Mouse (Mus musculus) adrenal gland, postnatal 0 days (tissue): ENCODE measurements around the gene Zfp110. TPM values are rescaled to one million over a fixed set of nuclear protein-coding genes. Genes with fewer than 3 reads are reported as not detected.

ENCODE experiments used
- polyA plus RNA-seq: library from polyadenylated mRNA; unstranded; fragments of >200 nt; fragmentation: Nextera tagmentation; extraction: Ambion mirVana; gene quantifications from 2 replicates; pipeline ENCODE4 v1.2.1, GENCODE M21; 2015

Gene Zfp110
- polyA plus RNA-seq = 17.2 and 23.7 TPM in 2 replicates

GRCm38 (mm10) chr7:12834162-12835120, at the start of gene Zfp110:
Gene Zfp110 (plus strand): TSS chr7:12834761.

GRCm38 (mm10) chr7:12802866-12803726, 31.5 kb upstream of the Zfp110 start, which contains the start of gene Zscan18:
Gene Zscan18 (minus strand): TSS chr7:12803635.

GRCm38 (mm10) chr7:12818521-12819295, 15.9 kb upstream of the Zfp110 start, which contains the start of gene Zfp329:
Gene Zfp329 (minus strand): TSS chr7:12818858.

GRCm38 (mm10) chr7:12880911-12881660, 46.5 kb downstream of the Zfp110 start, which contains the start of gene Zfp128:
Gene Zfp128 (plus strand): TSS chr7:12881177.

GRCm38 (mm10) chr7:12897655-12898410, 63.3 kb downstream of the Zfp110 start, which contains the start of gene Zscan22:
Gene Zscan22 (plus strand): TSS chr7:12897815.

Other genes with a start within 250 kb of the Zfp110 start
- gene Vmn2r53, start 226.0 kb upstream of the Zfp110 start, polyA plus RNA-seq = 0.01 TPM in 1 of 2 replicates, not detected in the other
- not detected in 2 replicates for gene Vmn2r54, start 194.4 kb upstream of the Zfp110 start, polyA plus RNA-seq
- gene Vmn2r55, start 149.8 kb upstream of the Zfp110 start, polyA plus RNA-seq = not detected in 2 replicates
- not detected in 2 replicates for gene Vmn2r56, start 99.8 kb upstream of the Zfp110 start, polyA plus RNA-seq
- 4.0 and 4.5 TPM in 2 replicates for gene Zscan18, start 31.1 kb upstream of the Zfp110 start, polyA plus RNA-seq
- gene Zfp329, start 15.9 kb upstream of the Zfp110 start, polyA plus RNA-seq = 6.0 and 7.4 TPM in 2 replicates
- gene Zfp128, start 46.4 kb downstream of the Zfp110 start, polyA plus RNA-seq = 1.7 and 2.3 TPM in 2 replicates
- 6.5 and 6.6 TPM in 2 replicates for gene Zscan22, start 63.1 kb downstream of the Zfp110 start, polyA plus RNA-seq
- 865 and 1,106 TPM in 2 replicates for gene Rps5, start 87.5 kb downstream of the Zfp110 start, polyA plus RNA-seq
- gene Rnf225, start 92.7 kb downstream of the Zfp110 start, polyA plus RNA-seq = 0.08 and 0.30 TPM in 2 replicates
- gene Zfp324, start 131.1 kb downstream of the Zfp110 start, polyA plus RNA-seq = 6.2 and 7.5 TPM in 2 replicates
- gene Zfp446, start 143.1 kb downstream of the Zfp110 start, polyA plus RNA-seq = 3.8 and 6.0 TPM in 2 replicates
- gene Slc27a5, start 163.4 kb downstream of the Zfp110 start, polyA plus RNA-seq = 1.9 and 3.0 TPM in 2 replicates
- 104 and 137 TPM in 2 replicates for gene Trim28, start 164.4 kb downstream of the Zfp110 start, polyA plus RNA-seq
- gene Zbtb45, start 175.3 kb downstream of the Zfp110 start, polyA plus RNA-seq = 9.3 and 12.6 TPM in 2 replicates
- 265 and 267 TPM in 2 replicates for gene Chmp2a, start 200.0 kb downstream of the Zfp110 start, polyA plus RNA-seq
- 103 and 124 TPM in 2 replicates for gene Ube2m, start 203.5 kb downstream of the Zfp110 start, polyA plus RNA-seq
- gene Mzf1, start 220.0 kb downstream of the Zfp110 start, polyA plus RNA-seq = 1.7 and 2.9 TPM in 2 replicates